Comparison of ENCODE assay signal across 16 mouse cellular contexts in the genomic region with DNA sequence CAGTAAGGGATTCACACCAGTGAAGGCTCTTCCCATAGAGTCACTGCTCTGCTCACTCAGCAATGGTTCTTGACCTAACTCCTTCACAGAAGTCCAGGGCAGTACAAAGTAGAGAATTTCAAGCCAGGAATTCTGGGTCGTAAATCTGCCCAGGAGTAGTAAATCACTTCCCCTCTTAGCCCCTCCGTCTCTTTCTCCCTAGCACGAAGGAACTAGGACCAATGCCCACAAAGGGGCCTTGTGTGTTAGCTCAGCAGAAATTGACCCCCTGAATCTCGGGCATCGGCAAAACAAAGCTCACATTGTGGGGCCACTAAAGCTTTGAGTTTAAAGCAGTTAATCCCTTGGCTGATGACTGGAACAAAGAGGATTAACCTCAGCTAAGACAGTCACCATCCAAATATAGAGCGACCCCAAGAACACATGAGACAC. TPM values are rescaled to one million over a fixed set of nuclear protein-coding genes. Genes with fewer than 3 reads are reported as not detected.
DNase-seq lines count a peak whose midpoint lies in the region; ATAC-seq lines count a peak whose summit lies in the region.
"Had no signal": no experiment of that assay in that cellular context is flagged by ENCODE, and none has a peak within 500 bp of the region (broad histone marks: within the 10 kb centered on the region; RNA-seq: fewer than 3 reads in every experiment).

No protein-coding gene starts in this region.

- H3K4me3 ChIP-seq in forebrain, embryonic 11.5 days (ENCODE audit: low read depth, low read length) = no peak overlapping the region
- no peak overlapping the region for H3K4me3 ChIP-seq in forebrain, embryonic 12.5 days (replicated peaks)
- H3K4me3 ChIP-seq in midbrain, embryonic 11.5 days (ENCODE audit: low read depth, low read length) = no peak overlapping the region
- H3K4me3 ChIP-seq in midbrain, embryonic 16.5 days (ENCODE audit: low read depth, low read length) = no peak overlapping the region
- no peak overlapping the region for H3K4me3 ChIP-seq in midbrain, embryonic 12.5 days
- H3K4me3 ChIP-seq: heart, embryonic 15.5 days; hindbrain, embryonic 15.5 days had no signal

- H3K9me3 ChIP-seq in forebrain, embryonic 11.5 days (ENCODE audit: control insufficient read depth, low read length) = no peaks in the 10 kb centered on the region
- no peaks in the 10 kb centered on the region for H3K9me3 ChIP-seq in forebrain, embryonic 12.5 days
- H3K9me3 ChIP-seq in midbrain, embryonic 11.5 days (ENCODE audit: control insufficient read depth, low read length) = no peaks in the 10 kb centered on the region
- no peaks in the 10 kb centered on the region for H3K9me3 ChIP-seq in midbrain, embryonic 16.5 days (replicated peaks; ENCODE audit: control insufficient read depth, low read length, poor library complexity, severe bottlenecking)
- no peaks in the 10 kb centered on the region for H3K9me3 ChIP-seq in midbrain, embryonic 12.5 days
- H3K9me3 ChIP-seq: G1E; heart, embryonic 15.5 days; hindbrain, embryonic 15.5 days had no signal

- intact Hi-C loops in left cerebral cortex, postnatal 14 days (cut with DNase I) = loop anchor here (5.0 kb wide), 1 partner anchor 84 kb away; no protein-coding TSS in a partner anchor

- no peak overlapping the region for H3K27ac ChIP-seq in forebrain, embryonic 11.5 days (ENCODE audit: low read depth, low read length)
- no peak overlapping the region for H3K27ac ChIP-seq in forebrain, embryonic 12.5 days
- H3K27ac ChIP-seq in midbrain, embryonic 11.5 days (ENCODE audit: low read depth, low read length) = no peak overlapping the region
- H3K27ac ChIP-seq in midbrain, embryonic 16.5 days (ENCODE audit: low read length) = no peak overlapping the region
- peak overlapping the region; percentile 26; the same call in 1 of the 2 replicates for H3K27ac ChIP-seq in midbrain, embryonic 12.5 days (replicated peaks)
- H3K27ac ChIP-seq: heart, embryonic 15.5 days; hindbrain, embryonic 15.5 days had no signal

- H3K9ac ChIP-seq in forebrain, embryonic 11.5 days (ENCODE audit: low read length) = no peak overlapping the region
- H3K9ac ChIP-seq in forebrain, embryonic 12.5 days = no peak overlapping the region
- no peak overlapping the region for H3K9ac ChIP-seq in midbrain, embryonic 11.5 days (ENCODE audit: low read length)
- no peak overlapping the region for H3K9ac ChIP-seq in midbrain, embryonic 16.5 days (ENCODE audit: low read depth, low read length)
- H3K9ac ChIP-seq in midbrain, embryonic 12.5 days (replicated peaks) = no peak overlapping the region
- H3K9ac ChIP-seq: heart, embryonic 15.5 days; hindbrain, embryonic 15.5 days had no signal

- peaks cover 3% of the 10 kb centered on the region; the same call in 1 of the 2 replicates for H3K4me1 ChIP-seq in forebrain, embryonic 11.5 days (replicated peaks; ENCODE audit: control insufficient read depth, insufficient read depth, low read length)
- peaks cover 30% of the 10 kb centered on the region for H3K4me1 ChIP-seq in forebrain, embryonic 12.5 days
- H3K4me1 ChIP-seq in midbrain, embryonic 11.5 days (ENCODE audit: control insufficient read depth, insufficient read depth, low read length) = peaks cover 22% of the 10 kb centered on the region
- H3K4me1 ChIP-seq in midbrain, embryonic 16.5 days (ENCODE audit: control insufficient read depth, insufficient read depth, low read length) = peaks cover 8% of the 10 kb centered on the region; the same call in 1 of the 2 replicates
- peaks cover 31% of the 10 kb centered on the region for H3K4me1 ChIP-seq in midbrain, embryonic 12.5 days
- H3K4me1 ChIP-seq: heart, embryonic 15.5 days had no signal

- WGBS in forebrain, embryonic 11.5 days = 3% methylated on average over 6 of the region's 6 CpGs
- whole genome bisulfite sequencing in forebrain, embryonic 12.5 days = 3% methylated on average over 6 of the region's 6 CpGs
- 11% methylated on average over 6 of the region's 6 CpGs for WGBS in midbrain, embryonic 11.5 days
- WGBS in midbrain, embryonic 16.5 days = 8% methylated on average over 6 of the region's 6 CpGs
- 4% methylated on average over 6 of the region's 6 CpGs for WGBS in midbrain, embryonic 12.5 days

- peak; percentile 61 for DNase-seq in forebrain, embryonic 11.5 days (ENCODE audit: low spot score)
- DNase-seq in midbrain, embryonic 11.5 days (ENCODE audit: low spot score, missing footprints) = peak; percentile 93
- DNase-seq in yolk sac, embryonic 10.5 days (ENCODE audit: low spot score) = peak; percentile 23
- DNase-seq in left cerebral cortex, postnatal 14 days (ENCODE audit: low spot score in 2 of 2) = no peak
- DNase-seq in layer of hippocampus, postnatal 10 days (ENCODE audit: low spot score in 2 of 2) = no peak
- DNase-seq: cerebellum, postnatal 10 days; gastrocnemius, postnatal 14 days; left cerebral cortex, postnatal 4 days; thymus, postnatal 14 days had no signal

- peak; percentile 65 for ATAC-seq in forebrain, embryonic 11.5 days (replicated peaks; ENCODE audit: low FRiP score)
- no peak for ATAC-seq in forebrain, embryonic 12.5 days (ENCODE audit: low FRiP score)
- ATAC-seq in midbrain, embryonic 11.5 days (ENCODE audit: low FRiP score) = peak; percentile 71
- no peak for ATAC-seq in midbrain, embryonic 16.5 days
- peak; percentile 68 for ATAC-seq in midbrain, embryonic 12.5 days (ENCODE audit: low FRiP score, low read depth)
- ATAC-seq: lung, postnatal 0 days had no signal

- no peaks in the 10 kb centered on the region for H3K27me3 ChIP-seq in forebrain, embryonic 11.5 days (ENCODE audit: control insufficient read depth, insufficient read depth, low read length)
- H3K27me3 ChIP-seq in forebrain, embryonic 12.5 days = peaks cover 37% of the 10 kb centered on the region
- H3K27me3 ChIP-seq in midbrain, embryonic 11.5 days (ENCODE audit: control insufficient read depth, insufficient read depth, low read length) = peaks cover 23% of the 10 kb centered on the region; the same call in 1 of the 2 replicates
- peaks cover 5% of the 10 kb centered on the region for H3K27me3 ChIP-seq in midbrain, embryonic 16.5 days (ENCODE audit: control insufficient read depth, insufficient read depth, low read depth, low read length)
- H3K27me3 ChIP-seq in midbrain, embryonic 12.5 days = peaks cover 49% of the 10 kb centered on the region
- H3K27me3 ChIP-seq: hindbrain, embryonic 15.5 days had no signal

- no peak overlapping the region for H3K4me2 ChIP-seq in forebrain, embryonic 11.5 days (ENCODE audit: low read depth, low read length, severe bottlenecking)
- no peak overlapping the region for H3K4me2 ChIP-seq in forebrain, embryonic 12.5 days
- H3K4me2 ChIP-seq in midbrain, embryonic 11.5 days = no peak overlapping the region
- no peak overlapping the region for H3K4me2 ChIP-seq in midbrain, embryonic 16.5 days (ENCODE audit: low read length)
- no peak overlapping the region for H3K4me2 ChIP-seq in midbrain, embryonic 12.5 days (replicated peaks)
- H3K4me2 ChIP-seq: heart, embryonic 15.5 days; hindbrain, embryonic 15.5 days had no signal

- no peaks in the 10 kb centered on the region for H3K36me3 ChIP-seq in forebrain, embryonic 11.5 days (ENCODE audit: control insufficient read depth, insufficient read depth, low read length)
- no peaks in the 10 kb centered on the region for H3K36me3 ChIP-seq in forebrain, embryonic 12.5 days (replicated peaks)
- H3K36me3 ChIP-seq in midbrain, embryonic 11.5 days (ENCODE audit: control insufficient read depth, insufficient read depth, low read length) = no peaks in the 10 kb centered on the region
- no peaks in the 10 kb centered on the region for H3K36me3 ChIP-seq in midbrain, embryonic 16.5 days (ENCODE audit: control insufficient read depth, insufficient read depth, low read length)
- no peaks in the 10 kb centered on the region for H3K36me3 ChIP-seq in midbrain, embryonic 12.5 days
- H3K36me3 ChIP-seq: G1E; heart, embryonic 15.5 days; hindbrain, embryonic 15.5 days had no signal

RNA-seq across cellular contexts. Expression of gene Sv2b, which starts 12.4 kb away (rescaled TPM):
- polyA plus RNA-seq in forebrain, embryonic 11.5 days (2014; fragmentation: Nextera tagmentation; extraction: Ambion mirVana) = 2.5 TPM in 2 replicates
- 4.6 TPM in 2 replicates for polyA plus RNA-seq in forebrain, embryonic 12.5 days (2016; fragmentation: Nextera tagmentation; extraction: Ambion mirVana)
- 1.8 and 2.3 TPM in 2 replicates for polyA plus RNA-seq in midbrain, embryonic 11.5 days (2014; fragmentation: Nextera tagmentation; extraction: Ambion mirVana)
- 9.9 and 10.4 TPM in 2 replicates for polyA plus RNA-seq in midbrain, embryonic 16.5 days (2015; fragmentation: Nextera tagmentation; extraction: Ambion mirVana)
- polyA plus RNA-seq in midbrain, embryonic 12.5 days (2016; fragmentation: Nextera tagmentation; extraction: Ambion mirVana) = 2.2 and 2.7 TPM in 2 replicates
- 100 to 1,000 TPM; 327 to 351 TPM for total RNA-seq in left cerebral cortex, postnatal 14 days (2021)
- total RNA-seq in layer of hippocampus, postnatal 10 days (2021) = 100 to 1,000 TPM; 230 to 237 TPM
- polyA plus RNA-seq: G1E had no signal

Comparison
In these comparisons a context has a peak if more than half of its experiments do, and no peak if none do; other contexts are left out.
1. ATAC-seq: peak in forebrain, embryonic 11.5 days (single experiment), midbrain, embryonic 11.5 days (single experiment) and midbrain, embryonic 12.5 days (single experiment); none in forebrain, embryonic 12.5 days (single experiment) and midbrain, embryonic 16.5 days (single experiment).
2. DNase-seq: peak in forebrain, embryonic 11.5 days (single experiment), midbrain, embryonic 11.5 days (single experiment) and yolk sac, embryonic 10.5 days (single experiment); none in left cerebral cortex, postnatal 14 days (0 of 2) and layer of hippocampus, postnatal 10 days (0 of 2).